Mouse (Mus musculus): ENCODE measurements around the gene 4921504E06Rik.

Gene 4921504E06Rik

GRCm38 (mm10) chr2:19419686-19420345 lies 133.9 kb downstream of the 4921504E06Rik start:
- no peak for DNase-seq (ENCODE audit: low read depth)

- DNase-seq (ENCODE audit: low read depth), result no peak
These were observed 137.6 kb downstream of the 4921504E06Rik start for GRCm38 (mm10) chr2:19416066-19416465.

- DNase-seq (ENCODE audit: low read depth), result peak; percentile 87
These were observed 138.6 kb downstream of the 4921504E06Rik start for GRCm38 (mm10) chr2:19415063-19415521.

- DNase-seq (ENCODE audit: low read depth), result peak; percentile 79
These were observed 139.3 kb downstream of the 4921504E06Rik start for GRCm38 (mm10) chr2:19414222-19414965.

Data from naive thymus-derived CD4-positive, alpha-beta T cell, adult 2 months (primary cell).